Mouse (Mus musculus) cortical plate, adult 2 months (tissue): ENCODE measurements around the gene Samd7.

Experiments
- CTCF ChIP-seq: fragments of 200-500 bp; IDR thresholded peaks from 2 replicates; pipeline ENCODE4 v1.5.1; 2011; ENCODE audit warnings: mild to moderate bottlenecking, control low read depth, low read length; ENCODE audit not compliant: insufficient read depth; ENCODE audit errors: extremely low read depth
- POLR2A ChIP-seq: fragments of 200-500 bp; IDR thresholded peaks from 2 replicates; pipeline ENCODE4 v1.6.1; 2011; ENCODE audit warnings: mild to moderate bottlenecking, low read length, control low read depth; ENCODE audit not compliant: insufficient read depth; ENCODE audit errors: extremely low read depth

DNA sequence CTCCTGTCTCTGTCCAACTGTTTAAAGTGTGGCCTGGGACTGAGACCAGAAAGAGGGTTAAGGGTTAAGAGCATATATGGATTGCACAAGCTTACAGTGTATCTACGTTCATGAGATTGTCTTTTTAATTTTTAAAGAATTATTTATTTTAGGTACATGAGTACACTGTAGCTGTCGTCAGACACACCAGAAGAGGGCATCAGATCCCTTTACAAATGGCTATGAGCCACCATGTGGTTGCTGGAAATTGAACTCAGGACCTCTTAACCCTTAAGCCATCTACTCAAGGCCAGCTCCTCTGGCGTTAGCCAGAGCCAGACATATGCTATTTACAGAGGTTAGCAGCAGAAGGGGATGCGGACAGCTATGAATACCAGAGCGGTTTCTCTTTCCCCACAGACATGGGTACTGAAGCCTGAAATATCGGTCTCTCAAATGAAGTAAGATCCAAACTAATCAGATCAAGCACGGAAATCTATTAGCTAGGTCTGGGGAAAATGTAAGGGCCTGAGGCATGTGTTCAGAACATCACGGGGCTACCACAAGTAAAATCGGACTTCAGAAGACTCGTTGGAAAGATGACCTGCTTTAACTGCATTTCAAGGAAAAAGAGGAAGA is 21.1 kb upstream of the Samd7 start:
- TF ChIP-seq CTCF = no peak
- no peak for TF ChIP-seq POLR2A
